ENCODE assay signal across 17 mouse cellular contexts in the genomic region with DNA sequence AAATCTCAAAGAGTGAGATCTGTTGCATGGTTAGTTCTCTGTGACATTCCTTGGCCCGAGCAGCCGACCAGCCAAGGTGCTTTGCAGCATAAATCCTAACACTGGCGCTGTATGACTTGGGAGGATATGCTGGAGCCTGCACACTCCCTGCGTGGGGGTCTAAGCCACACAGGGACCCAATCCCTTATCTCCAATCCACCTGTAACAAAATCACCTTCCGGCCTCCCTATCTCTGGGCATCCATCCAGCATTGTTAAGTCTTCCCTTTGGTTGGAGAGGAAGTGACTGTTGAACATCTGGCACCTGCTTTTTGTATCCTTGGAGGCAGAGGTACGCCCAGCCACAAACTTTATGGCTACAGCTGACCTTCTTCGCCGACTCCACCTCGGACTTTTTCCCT. TPM values are rescaled to one million over a fixed set of nuclear protein-coding genes. Genes with fewer than 3 reads are reported as not detected.
DNase-seq lines count a peak whose midpoint lies in the region; ATAC-seq and TF ChIP-seq lines count a peak whose summit lies in the region.
"Had no signal": no experiment of that assay in that cellular context is flagged by ENCODE, and none has a peak within 500 bp of the region (broad histone marks: within the 10 kb centered on the region; RNA-seq: fewer than 3 reads in every experiment).

No protein-coding gene starts in this region.

- intact Hi-C loops in heart, adult 2 months (cut with DNase I) = no loop called here
- intact Hi-C loops in heart, postnatal 36 days (cut with DNase I) = no loop called here

- no peaks in the 10 kb centered on the region for H3K27me3 ChIP-seq in lung, embryonic 14.5 days (ENCODE audit: insufficient read depth, low read length)
- no peaks in the 10 kb centered on the region for H3K27me3 ChIP-seq in heart, adult 2 months (ENCODE audit: control insufficient read depth, insufficient read depth, low read length)
- H3K27me3 ChIP-seq in stomach, postnatal 0 days (ENCODE audit: control insufficient read depth, insufficient read depth, low read length) = no peaks in the 10 kb centered on the region
- H3K27me3 ChIP-seq: hindbrain, embryonic 13.5 days; midbrain, embryonic 12.5 days had no signal

- no peaks in the 10 kb centered on the region for H3K36me3 ChIP-seq in lung, embryonic 14.5 days (ENCODE audit: insufficient read depth)
- H3K36me3 ChIP-seq in heart, adult 2 months (ENCODE audit: control insufficient read depth, insufficient read depth, low read length) = no peaks in the 10 kb centered on the region
- no peaks in the 10 kb centered on the region for H3K36me3 ChIP-seq in stomach, postnatal 0 days (ENCODE audit: control insufficient read depth, insufficient read depth, low read length)
- H3K36me3 ChIP-seq: hindbrain, embryonic 13.5 days; midbrain, embryonic 12.5 days had no signal

- H3K9ac ChIP-seq in lung, embryonic 14.5 days = no peak overlapping the region
- H3K9ac ChIP-seq in heart, adult 2 months (ENCODE audit: low read depth, low read length) = no peak overlapping the region
- H3K9ac ChIP-seq in stomach, postnatal 0 days (ENCODE audit: low read length) = no peak overlapping the region
- H3K9ac ChIP-seq: hindbrain, embryonic 13.5 days; liver, postnatal 0 days; midbrain, embryonic 12.5 days had no signal

- H3K4me3 ChIP-seq in lung, embryonic 14.5 days (ENCODE audit: low read depth, low read length) = no peak overlapping the region
- no peak overlapping the region for H3K4me3 ChIP-seq in heart, adult 2 months
- H3K4me3 ChIP-seq in stomach, postnatal 0 days (ENCODE audit: low read depth, low read length) = no peak overlapping the region
- H3K4me3 ChIP-seq: erythroblast, embryonic 14.5 days; hindbrain, embryonic 13.5 days; midbrain, embryonic 12.5 days had no signal

- no peak for TF ChIP-seq CTCF in lung, embryonic 14.5 days (IDR thresholded peaks at IDR 0.05; ENCODE audit: low read depth)
- TF ChIP-seq CTCF in heart, adult 2 months (IDR thresholded peaks at IDR 0.05) = no peak
- TF ChIP-seq CTCF in stomach, postnatal 0 days (IDR thresholded peaks at IDR 0.05; ENCODE audit: low read depth) = no peak

- no peak for ATAC-seq in lung, embryonic 14.5 days (ENCODE audit: insufficient read depth)
- ATAC-seq in stomach, postnatal 0 days (ENCODE audit: low FRiP score, low TSS enrichment) = peak; percentile 55; the same call in 1 of the 2 replicates
- ATAC-seq: liver, postnatal 0 days had no signal

- H3K79me2 ChIP-seq in heart, adult 2 months (replicated peaks; ENCODE audit: control insufficient read depth, insufficient read depth, low read length) = no peaks in the 10 kb centered on the region

- peak; percentile 17 for DNase-seq in lung, embryonic 14.5 days
- no peak for DNase-seq in lung, postnatal 25 days (ENCODE audit: low spot score)
- peak in 1 of 2 experiments; percentile 51 for DNase-seq in heart, adult 2 months
- peak; percentile 19 to 29 for DNase-seq in heart, postnatal 36 days
- peak; percentile 36 for DNase-seq in stomach, postnatal 0 days (ENCODE audit: low spot score)
- DNase-seq in layer of hippocampus, adult 8-10 months (ENCODE audit: low spot score in 2 of 2) = no peak
- no peak for DNase-seq in gastrocnemius, postnatal 10 days
- DNase-seq: adrenal gland, postnatal 36 days; cerebellum, adult 11-12 months; liver, postnatal 0 days; thymus, adult 2 months had no signal

- WGBS in lung, embryonic 14.5 days = 49% methylated on average over 9 of the region's 9 CpGs
- 26% methylated on average over 9 of the region's 9 CpGs for WGBS in heart, adult 2 months
- 38% methylated on average over 9 of the region's 9 CpGs for WGBS in stomach, postnatal 0 days

- peak; percentile 96 for TF ChIP-seq EP300 in heart, adult 2 months (IDR thresholded peaks at IDR 0.05; ENCODE audit: insufficient read depth, low read depth, low read length)
- no peak for TF ChIP-seq EP300 in stomach, postnatal 0 days (optimal IDR thresholded peaks at IDR 0.05)

- 0 out of 2 replicates have a peak, but pooled peaks have one; percentile 37 for TF ChIP-seq POLR2A in heart, adult 2 months (IDR thresholded peaks at IDR 0.05; ENCODE audit: insufficient read depth, low read depth, low read length)

- no peaks in the 10 kb centered on the region for H3K9me3 ChIP-seq in lung, embryonic 14.5 days (ENCODE audit: low read depth, low read length)
- no peaks in the 10 kb centered on the region for H3K9me3 ChIP-seq in stomach, postnatal 0 days (ENCODE audit: control insufficient read depth, low read length)
- H3K9me3 ChIP-seq: hindbrain, embryonic 13.5 days; midbrain, embryonic 12.5 days had no signal

- no peak overlapping the region for H3K27ac ChIP-seq in lung, embryonic 14.5 days (ENCODE audit: low read depth)
- peak overlapping the region; percentile 33; the same call in 1 of the 2 replicates for H3K27ac ChIP-seq in heart, adult 2 months
- peak overlapping the region; percentile 40 for H3K27ac ChIP-seq in stomach, postnatal 0 days (replicated peaks)
- H3K27ac ChIP-seq: hindbrain, embryonic 13.5 days; midbrain, embryonic 12.5 days had no signal

- H3K4me2 ChIP-seq in lung, embryonic 14.5 days = no peak overlapping the region
- H3K4me2 ChIP-seq in stomach, postnatal 0 days (replicated peaks; ENCODE audit: low read depth) = no peak overlapping the region
- H3K4me2 ChIP-seq: hindbrain, embryonic 13.5 days; midbrain, embryonic 12.5 days had no signal

- H3K4me1 ChIP-seq in lung, embryonic 14.5 days (ENCODE audit: insufficient read depth) = no peaks in the 10 kb centered on the region
- H3K4me1 ChIP-seq in heart, adult 2 months (ENCODE audit: control insufficient read depth, insufficient read depth, low read length) = peaks cover 2% of the 10 kb centered on the region
- H3K4me1 ChIP-seq in stomach, postnatal 0 days (replicated peaks; ENCODE audit: control insufficient read depth, insufficient read depth) = no peaks in the 10 kb centered on the region

RNA-seq across cellular contexts. Expression of gene Slc35a3, which starts 14.2 kb away (rescaled TPM):
- polyA plus RNA-seq in lung, embryonic 14.5 days (2014; fragmentation: Nextera tagmentation; extraction: Ambion mirVana) = 13.1 and 16.1 TPM in 2 replicates
- total RNA-seq in heart, adult 2 months (2021) = 10 to 100 TPM; 10.7 to 11.2 TPM
- 5.7 and 10.2 TPM in 2 replicates for polyA plus RNA-seq in heart, adult 2 months (2012; rRNA removed)
- 10 to 100 TPM; 12.8 to 15.3 TPM for total RNA-seq in heart, postnatal 36 days (2021)
- polyA plus RNA-seq in stomach, postnatal 0 days (2015; fragmentation: Nextera tagmentation; extraction: Ambion mirVana) = 25.2 and 25.3 TPM in 2 replicates
- 10 to 100 TPM; 16.3 to 18.2 (median 17.5) TPM for total RNA-seq in layer of hippocampus, adult 8-10 months (2022)
- 10 to 100 TPM; 10.6 to 11.8 TPM for total RNA-seq in gastrocnemius, postnatal 10 days (2021)

RNA-seq across cellular contexts. Expression of gene Gm43191, which starts 45.7 kb away (rescaled TPM):
- not detected in 2 replicates for polyA plus RNA-seq in lung, embryonic 14.5 days (2014; fragmentation: Nextera tagmentation; extraction: Ambion mirVana)
- 1 to 10 TPM in 1 of 2 experiments, under 1 TPM in 1; 0.78 to 1.5 TPM for total RNA-seq in heart, adult 2 months (2021)
- polyA plus RNA-seq in heart, adult 2 months (2012; rRNA removed) = not detected in 2 replicates
- total RNA-seq in heart, postnatal 36 days (2021) = not detected
- polyA plus RNA-seq in stomach, postnatal 0 days (2015; fragmentation: Nextera tagmentation; extraction: Ambion mirVana) = not detected in 2 replicates
- not detected for total RNA-seq in layer of hippocampus, adult 8-10 months (2022)
- not detected for total RNA-seq in gastrocnemius, postnatal 10 days (2021)
- total RNA-seq: adrenal gland, postnatal 36 days had no signal
- polyA plus RNA-seq: erythroblast, embryonic 14.5 days; limb, embryonic 11.5 days; liver, postnatal 0 days; midbrain, embryonic 12.5 days; neural tube, embryonic 11.5 days; spleen, adult 2 months; thymus, adult 2 months had no signal

Comparison
In these comparisons a context has a peak if more than half of its experiments do, and no peak if none do; other contexts are left out.
1. DNase-seq: peak in lung, embryonic 14.5 days (single experiment), heart, postnatal 36 days (2 of 2) and stomach, postnatal 0 days (single experiment); none in lung, postnatal 25 days (single experiment), layer of hippocampus, adult 8-10 months (0 of 2) and gastrocnemius, postnatal 10 days (single experiment).